Mouse (Mus musculus) MEL (cell line): ENCODE measurements around the gene Cdc42se2.

ENCODE experiments used
- EP300 ChIP-seq, 2 experiments: IDR thresholded peaks; 2 replicates each; pipeline ENCODE4 v1.6.1; 2011; ENCODE audit warnings: improper control_type of control experiment in 2 of 2, low read length in 2 of 2, low read depth in 1 of 2, mild to moderate bottlenecking in 1 of 2
- MAFK ChIP-seq: IDR thresholded peaks from 2 replicates; pipeline ENCODE4 v1.6.1; 2011; ENCODE audit warnings: low read depth, mild to moderate bottlenecking, low read length, improper control_type of control experiment, borderline replicate concordance
- MEF2A ChIP-seq: IDR thresholded peaks from 2 replicates; pipeline ENCODE4 v1.6.1; 2014; ENCODE audit warnings: low read depth, mild to moderate bottlenecking, inconsistent platforms, low read length, improper control_type of control experiment; ENCODE audit not compliant: poor library complexity, insufficient replicate concordance, severe bottlenecking; ENCODE audit errors: extremely low read depth
- POLR2A ChIP-seq, 2 experiments: IDR thresholded peaks; 2 replicates each; pipeline ENCODE4 v1.6.1; 2011 to 2012; ENCODE audit warnings: low read length in 2 of 2, mild to moderate bottlenecking in 2 of 2, control low read depth in 1 of 2, improper control_type of control experiment in 1 of 2, low read depth in 1 of 2, moderate library complexity in 1 of 2; ENCODE audit not compliant: control insufficient read depth in 1 of 2, insufficient read depth in 1 of 2, poor library complexity in 1 of 2
- POLR2AphosphoS2 ChIP-seq: IDR thresholded peaks from 2 replicates; pipeline ENCODE4 v1.6.1; 2011; ENCODE audit warnings: low read length, improper control_type of control experiment
- ZC3H11A ChIP-seq: IDR thresholded peaks from 2 replicates; pipeline ENCODE4 v1.6.1; 2012; ENCODE audit warnings: low read depth, mild to moderate bottlenecking, inconsistent platforms, low read length, improper control_type of control experiment

GRCm38 (mm10) chr11:54673575-54674298 is 113.7 kb downstream of the Cdc42se2 start:
- TF ChIP-seq MAFK (no peak), ZC3H11A (no peak), POLR2A (IDR thresholded peaks at IDR 0.05; ENCODE audit: control insufficient read depth in 1 of 2, insufficient read depth in 1 of 2, low read depth in 1 of 2, low read length in 2 of 2, poor library complexity in 1 of 2) (no peak), POLR2AphosphoS2 (no peak), MEF2A (no peak), EP300 (IDR thresholded peaks at IDR 0.05; ENCODE audit: low read depth in 1 of 2, low read length in 2 of 2) (no peak)
